Mouse (Mus musculus) thymus, adult 2 months (tissue): ENCODE results near the gene A930004D18Rik.

ENCODE experiments used
- CTCF ChIP-seq: fragments of 200-500 bp; IDR thresholded peaks from 2 replicates; pipeline ENCODE4 v1.5.1; 2012; ENCODE audit warnings: mild to moderate bottlenecking, control low read depth, low read length, moderate library complexity, borderline replicate concordance; ENCODE audit not compliant: control insufficient read depth, poor library complexity, insufficient read depth; ENCODE audit errors: extremely low read depth
- POLR2A ChIP-seq: fragments of 200-500 bp; IDR thresholded peaks from 2 replicates; pipeline ENCODE4 v1.6.1; 2012; ENCODE audit warnings: mild to moderate bottlenecking, low read length, control low read depth, moderate library complexity; ENCODE audit not compliant: control insufficient read depth, poor library complexity, insufficient read depth; ENCODE audit errors: extremely low read depth

GRCm38 (mm10) chr2:18026116-18026947 lies 11.2 kb downstream of the A930004D18Rik start:
- no peak for TF ChIP-seq POLR2A
- TF ChIP-seq CTCF: no peak
